Mouse (Mus musculus) T-cell, adult 2 months (primary cell): ENCODE measurements around the gene Pif1.

Experiments used
- DNase-seq: peaks from one replicate; pipeline ENCODE4 v3.0.0; 2022; ENCODE audit warnings: low spot score

Gene Pif1

DNA sequence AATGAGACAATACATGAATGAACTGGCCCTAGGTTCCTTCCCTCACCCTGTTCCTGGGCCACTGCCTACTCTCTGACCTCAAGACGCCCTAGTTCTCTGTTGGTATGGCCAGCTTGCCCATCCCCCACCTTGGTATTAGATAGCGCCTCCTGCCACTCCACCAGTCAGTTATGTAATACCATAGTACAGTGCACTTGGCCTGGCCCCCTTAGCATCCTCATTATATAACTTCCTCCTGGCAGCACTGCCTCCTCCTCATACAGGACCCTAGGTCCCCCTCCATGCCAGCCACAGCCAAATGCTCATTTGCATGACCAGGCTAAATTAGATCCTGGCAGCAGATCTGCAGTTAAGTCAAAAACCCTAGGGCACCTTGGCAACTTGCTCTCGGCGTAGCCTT is 25.9 kb upstream of the Pif1 start:
- no peak for DNase-seq

DNA sequence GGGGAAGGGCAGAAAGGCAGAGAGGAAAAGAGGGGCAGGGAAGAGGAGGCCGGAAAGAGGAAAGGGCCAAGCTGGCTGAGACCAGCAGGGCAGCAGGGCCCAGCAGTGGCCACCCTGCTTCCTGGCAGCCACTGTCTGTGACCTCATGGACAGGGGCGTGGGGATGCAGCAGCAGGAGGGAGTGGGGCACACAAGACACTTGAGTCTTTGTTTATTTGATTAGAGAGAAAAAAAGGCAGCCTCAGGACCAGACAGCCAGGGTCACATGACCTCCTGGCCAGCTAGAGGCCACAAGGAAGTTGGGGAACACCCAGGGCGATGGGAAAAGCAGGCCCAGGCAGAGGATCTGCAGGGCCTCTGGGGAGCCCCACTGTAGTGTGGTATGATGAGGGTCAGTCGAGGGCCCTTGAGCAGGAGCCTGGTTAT is 24.9 kb upstream of the Pif1 start:
- DNase-seq = no peak

DNA sequence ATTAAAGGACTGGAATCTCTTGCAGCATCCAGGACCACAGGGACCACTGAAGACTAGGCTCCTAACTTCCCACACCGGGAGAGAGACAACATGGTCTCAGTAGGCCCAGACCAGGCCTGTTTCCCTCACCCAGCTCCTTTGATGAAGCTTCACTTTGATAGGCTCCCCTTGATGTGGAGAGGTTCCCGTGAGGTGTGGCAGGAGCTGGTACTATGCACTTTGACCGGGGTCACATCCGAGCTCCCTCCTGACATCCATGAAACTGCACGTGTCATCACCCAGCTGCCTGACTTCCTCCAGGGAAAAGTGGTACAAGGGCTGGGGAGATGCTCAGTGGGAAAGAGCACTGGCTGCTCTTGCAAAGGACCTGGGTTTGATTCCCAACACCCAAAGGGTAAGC is 23.9 kb upstream of the Pif1 start:
- no peak for DNase-seq

DNA sequence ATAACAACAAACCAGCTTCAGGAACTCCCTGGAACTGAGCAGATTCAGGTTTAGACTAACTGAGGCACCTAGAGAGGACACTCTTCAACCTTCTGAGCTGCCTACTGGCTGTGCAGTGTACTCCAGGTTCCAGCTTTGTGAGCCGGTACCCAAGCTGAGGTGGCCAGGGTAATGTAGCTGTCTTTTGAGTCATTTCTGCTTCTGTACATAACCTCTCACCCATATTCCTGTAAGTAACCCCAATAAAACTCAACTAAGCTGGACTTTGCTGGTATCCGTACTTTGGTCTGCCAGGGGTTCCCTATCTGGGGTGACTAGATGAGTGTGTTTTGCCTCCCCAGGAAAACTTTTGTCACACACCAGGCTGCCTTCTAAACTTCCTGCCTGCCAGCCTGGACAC is 22.3 kb upstream of the Pif1 start:
- no peak for DNase-seq

DNA sequence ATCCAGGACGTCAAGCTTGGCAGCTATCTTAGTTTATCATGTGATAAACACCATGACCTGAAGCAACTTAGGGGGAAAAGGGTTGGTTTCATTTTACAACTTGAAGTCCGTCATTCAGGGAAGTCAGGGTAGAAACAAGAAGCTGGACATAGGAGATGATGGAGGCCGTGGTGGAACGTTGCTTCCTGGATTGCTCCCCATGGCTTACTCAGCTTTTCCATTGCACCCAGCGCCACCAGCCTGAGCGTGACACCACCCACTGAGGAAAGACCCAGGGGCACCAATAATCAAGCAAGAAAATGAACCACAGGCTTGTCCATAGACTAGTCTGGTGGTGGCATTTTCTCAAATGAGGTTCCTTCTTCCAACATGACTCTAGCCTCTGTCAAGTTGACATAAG is 18.2 kb upstream of the Pif1 start:
- no peak for DNase-seq

DNA sequence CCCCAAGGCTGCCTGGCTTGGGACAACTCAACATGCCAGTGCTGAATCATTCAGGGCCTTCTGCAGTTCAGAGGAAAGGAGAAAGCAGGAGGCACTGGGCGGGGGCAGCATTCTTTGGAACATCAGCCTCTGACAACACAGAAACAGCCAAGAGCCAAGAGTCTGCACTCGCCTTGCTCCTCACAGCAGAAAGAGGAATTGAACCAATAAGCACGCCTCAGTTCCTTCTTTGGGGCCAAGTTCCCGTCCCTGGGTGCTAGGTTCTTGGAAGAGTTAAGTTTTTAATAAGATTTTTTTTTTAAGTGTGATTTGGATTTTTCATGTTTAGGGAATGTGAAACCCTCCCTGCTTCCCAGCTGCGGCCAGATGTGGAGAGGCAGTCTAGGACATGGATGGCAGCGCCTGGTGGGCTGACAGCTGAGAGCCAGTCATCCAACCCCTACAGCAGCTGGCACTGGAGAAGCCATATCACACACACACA is 17.4 kb upstream of the Pif1 start:
- DNase-seq = no peak

DNA sequence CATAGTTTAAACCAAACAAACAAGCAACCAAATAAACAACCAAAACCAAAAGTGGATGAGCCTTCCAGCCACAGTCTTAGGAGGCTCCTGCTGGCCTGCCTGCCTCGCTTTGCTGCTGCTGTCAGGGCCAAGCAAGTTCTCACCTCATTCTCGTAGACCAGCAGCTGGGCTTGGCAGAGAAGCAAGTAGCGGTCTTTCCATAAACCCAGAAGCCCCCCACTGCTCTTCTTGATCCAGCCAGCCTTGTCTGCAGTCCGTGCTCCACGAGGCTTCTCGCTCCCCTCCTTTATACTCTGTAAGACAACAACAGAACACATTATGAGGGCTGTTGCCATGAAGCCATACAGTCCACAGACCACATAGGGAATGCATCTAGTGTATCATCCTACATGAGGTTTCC is 14.1 kb upstream of the Pif1 start:
- no peak for DNase-seq

DNA sequence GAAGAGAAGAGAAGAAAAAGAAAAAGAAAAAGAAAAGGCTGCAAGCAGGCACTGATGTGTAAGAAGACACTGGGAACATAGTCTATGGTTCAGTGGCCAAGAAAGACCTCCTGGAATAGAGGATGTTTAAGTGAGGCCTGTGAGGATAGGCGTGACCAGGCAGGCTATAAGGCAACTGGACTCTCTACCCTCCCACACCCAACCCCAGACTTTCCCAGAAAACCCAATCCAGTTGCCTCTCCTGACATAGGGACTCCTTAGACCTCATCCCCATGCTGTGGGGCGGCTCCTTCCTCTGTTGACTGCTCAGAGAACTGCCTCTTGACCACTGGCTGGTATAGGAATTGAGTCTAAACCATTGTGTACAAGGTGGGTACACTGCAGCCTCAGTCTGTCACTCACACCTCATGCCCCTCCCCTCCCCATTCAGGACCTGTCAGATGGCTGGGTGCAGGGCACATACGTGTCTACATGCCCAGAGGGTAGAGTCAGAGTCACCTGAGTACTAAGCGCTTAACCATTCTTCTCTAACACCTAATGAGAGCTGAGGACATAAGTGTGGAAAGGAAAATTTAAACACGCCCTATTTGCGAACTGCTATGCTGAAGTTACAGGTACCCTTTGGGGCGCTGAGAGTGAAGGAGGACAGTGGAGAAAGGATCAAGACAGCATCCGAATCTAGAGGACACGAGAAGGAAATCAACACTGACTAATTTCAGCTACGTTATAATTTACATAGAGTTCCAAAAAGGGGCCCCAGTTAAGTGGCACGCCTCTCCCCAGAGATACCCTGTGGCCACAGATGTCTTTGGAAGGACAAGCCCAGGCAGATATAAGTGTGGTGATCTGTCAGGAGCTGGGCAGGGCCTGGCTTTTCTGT is 12.2 kb upstream of the Pif1 start:
- no peak for DNase-seq

DNA sequence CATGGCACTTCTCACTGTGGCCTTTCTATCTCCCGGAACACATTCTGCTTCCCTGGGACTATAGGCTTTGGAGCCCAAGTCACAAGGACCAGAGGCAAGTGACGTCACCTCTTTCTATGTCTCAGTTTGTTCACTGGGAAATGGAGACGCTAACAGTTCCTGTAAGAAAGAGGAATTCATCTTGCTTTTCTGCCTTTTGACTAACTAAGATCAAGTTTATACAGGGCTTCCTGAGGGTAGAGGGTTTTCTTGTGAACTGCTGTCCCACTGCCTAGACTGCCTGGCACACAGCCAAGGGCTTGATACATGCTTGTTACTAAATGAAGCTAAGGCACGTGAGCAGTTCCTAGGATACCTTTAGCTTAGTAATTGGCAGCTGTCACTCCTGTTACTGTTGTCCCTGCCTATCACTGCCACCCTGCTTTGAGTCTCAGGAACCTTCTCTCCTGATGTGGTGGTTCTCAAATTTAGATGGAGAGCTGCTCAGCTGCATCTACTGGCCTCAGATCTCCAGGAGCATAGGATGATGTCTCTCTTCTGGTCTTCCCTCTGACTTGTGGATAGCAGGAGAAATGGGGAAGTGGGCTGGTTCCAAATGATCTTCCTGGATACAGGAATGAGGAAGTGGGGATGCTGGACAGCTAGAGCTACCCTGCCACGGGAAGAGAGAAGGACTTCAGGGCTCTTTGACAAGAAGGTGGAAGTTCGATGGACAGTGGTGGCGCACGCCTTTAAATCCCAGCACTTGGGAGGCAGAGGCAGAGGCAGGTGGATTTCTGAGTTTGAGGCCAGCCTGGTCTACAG is 11.4 kb upstream of the Pif1 start:
- no peak for DNase-seq

DNA sequence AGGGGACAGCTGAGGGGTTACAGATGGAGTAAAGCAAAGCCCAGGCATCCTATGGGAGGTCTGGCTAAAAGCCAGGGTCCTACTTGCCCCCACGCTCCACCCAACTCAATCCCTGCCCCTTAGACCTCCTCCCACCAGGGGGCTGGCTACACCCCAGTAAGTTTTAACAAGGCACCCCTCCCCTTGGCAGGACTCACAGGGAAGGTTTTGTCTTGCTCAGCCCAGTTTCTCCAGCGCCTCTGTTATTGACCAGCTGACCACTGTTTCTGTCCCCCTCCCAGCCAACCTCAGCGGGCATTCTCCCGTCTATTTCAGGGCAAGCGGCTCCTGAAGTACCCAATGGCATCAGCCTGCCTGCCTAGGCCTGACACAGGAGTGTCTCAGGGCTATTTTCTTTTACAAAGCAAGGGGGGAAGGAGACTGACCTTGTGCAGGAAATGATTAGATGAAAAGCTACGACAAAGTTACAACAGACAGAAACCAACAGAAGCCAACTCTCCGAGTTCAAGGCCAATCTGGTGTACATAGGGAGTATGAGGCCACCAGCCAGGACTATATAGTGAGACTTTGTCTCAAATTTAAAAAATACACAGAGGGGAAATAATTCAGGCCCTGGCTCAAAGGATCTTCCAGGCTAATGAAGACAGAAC is 10.0 kb upstream of the Pif1 start:
- DNase-seq = no peak

DNA sequence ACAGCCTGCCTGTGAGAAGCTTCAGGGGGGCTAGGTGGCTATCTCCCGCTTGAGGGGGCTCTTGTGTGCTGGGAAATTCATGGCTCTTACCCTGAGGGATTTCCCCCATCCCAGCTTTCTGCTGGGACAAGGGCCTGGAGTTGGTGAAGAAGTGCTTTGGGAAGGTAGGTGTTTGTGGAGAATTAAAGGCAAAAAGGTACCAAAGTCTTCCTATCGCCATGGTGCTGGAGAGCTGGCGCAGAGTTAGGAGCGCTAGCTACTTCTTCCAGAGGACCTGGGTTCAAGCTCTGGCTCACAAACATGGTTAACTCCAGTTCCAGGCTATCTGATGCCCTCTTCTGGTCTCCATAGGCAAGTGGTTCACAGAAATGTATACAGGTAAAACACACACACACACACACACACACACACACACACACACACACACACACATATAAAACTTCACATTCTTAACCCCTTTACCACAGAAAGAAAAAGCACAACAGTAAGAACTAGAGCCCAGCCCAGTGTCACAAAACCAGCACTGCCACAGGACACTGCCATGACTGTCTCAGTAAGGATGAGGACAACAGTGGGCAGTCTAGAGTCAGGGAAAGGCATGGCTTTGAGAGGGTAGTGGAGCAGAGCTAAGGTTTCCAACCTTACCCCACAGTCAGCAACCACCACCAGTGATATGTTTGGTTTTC is 9.3 kb upstream of the Pif1 start:
- DNase-seq = no peak

DNA sequence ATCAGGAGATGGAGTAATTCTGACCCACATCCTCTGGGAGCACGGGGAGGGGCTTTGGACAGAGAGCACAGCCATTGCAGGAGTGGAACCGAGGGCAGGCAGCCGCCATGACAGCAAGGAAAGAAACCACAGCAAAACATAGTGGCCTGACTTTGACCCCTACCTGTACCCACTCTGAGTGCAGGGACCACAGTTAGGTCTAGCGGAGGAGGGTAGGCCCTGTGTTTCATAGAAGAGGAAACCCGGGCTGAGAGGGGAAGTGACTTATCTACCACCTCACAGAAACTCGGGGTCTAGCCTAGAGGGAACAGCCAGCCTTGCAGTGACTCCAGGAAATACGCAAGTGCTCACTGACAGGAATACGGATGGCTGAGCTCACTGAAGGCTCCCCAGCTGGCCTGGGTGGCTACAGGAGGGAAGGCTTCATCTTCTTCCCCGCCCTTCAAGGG is 8.1 kb upstream of the Pif1 start:
- DNase-seq = peak; percentile 65

DNA sequence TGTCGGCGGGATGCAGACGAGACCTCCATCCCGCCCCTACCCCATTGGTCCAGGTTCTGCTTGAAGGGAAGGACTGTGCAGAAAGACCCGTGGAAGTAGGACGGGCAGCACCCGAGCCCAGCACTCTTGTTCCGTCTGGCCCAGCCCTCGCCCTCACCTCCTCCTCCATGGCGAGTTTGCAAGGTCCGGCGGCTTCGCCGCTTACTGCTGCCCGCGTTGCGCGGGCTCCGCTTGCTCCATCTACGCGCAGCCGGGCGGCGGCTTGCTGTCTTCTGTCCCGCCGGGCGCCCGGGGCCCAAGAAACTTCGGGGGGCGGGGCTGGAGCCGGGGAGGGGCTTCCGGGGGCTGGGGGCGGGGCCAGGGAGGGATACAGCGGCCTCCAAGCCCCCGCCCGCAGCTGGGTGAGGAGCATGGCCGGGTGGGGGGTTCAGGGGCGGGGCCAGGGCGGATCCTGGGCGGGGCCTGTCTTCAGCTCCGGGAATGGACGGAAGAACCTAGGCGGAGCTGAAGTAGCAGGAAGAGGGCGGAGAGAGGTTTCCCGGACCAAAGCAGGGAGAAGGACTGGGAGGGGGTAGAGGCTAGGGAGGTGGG is 7.1 kb upstream of the Pif1 start, which contains the start of gene Plekho2:
Plekho2 (minus strand) TSS at position 260 of the 591 bp plus-strand sequence.
- peak; percentile 89 for DNase-seq

DNA sequence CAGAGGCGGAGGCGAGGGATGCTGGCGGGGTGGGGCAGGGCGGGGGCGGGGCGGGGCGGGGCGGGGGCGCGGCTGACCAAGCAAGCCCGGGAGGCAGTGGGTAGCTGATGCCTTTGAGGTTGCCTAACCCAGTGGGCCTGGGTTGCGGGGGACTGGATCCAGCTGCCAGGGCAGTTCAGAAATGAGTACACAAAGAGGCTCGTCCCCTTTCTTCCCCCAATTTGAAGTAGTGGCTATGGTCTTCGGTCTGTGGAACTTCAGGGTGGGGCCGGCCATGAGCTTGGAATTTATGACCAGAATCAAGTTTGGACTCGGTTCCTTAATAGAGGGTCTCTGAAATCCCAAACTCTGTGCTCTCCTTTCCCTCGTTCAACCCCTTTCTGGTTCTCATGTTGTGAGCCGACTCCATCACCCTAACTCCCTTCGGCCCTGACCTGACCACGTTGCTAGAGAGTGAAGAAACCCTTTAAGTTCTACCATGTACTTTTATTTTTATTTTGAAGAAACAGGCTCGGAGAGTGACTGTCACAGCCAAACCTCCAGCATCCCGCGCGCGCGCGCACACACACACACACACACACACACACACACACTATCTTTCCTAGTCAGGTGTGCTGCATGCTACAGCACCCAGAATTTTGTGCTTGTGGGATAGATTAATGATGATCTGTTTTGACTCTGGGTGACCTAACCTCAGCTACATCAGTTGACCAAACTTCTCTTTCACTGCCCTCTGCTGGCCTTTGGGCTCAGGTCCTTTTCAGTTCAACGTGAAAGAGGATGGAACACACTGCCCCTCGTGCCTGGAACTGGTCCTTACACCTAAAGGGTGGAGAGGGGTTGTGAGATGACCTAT is 6.3 kb upstream of the Pif1 start:
- peak; percentile 86 for DNase-seq

DNA sequence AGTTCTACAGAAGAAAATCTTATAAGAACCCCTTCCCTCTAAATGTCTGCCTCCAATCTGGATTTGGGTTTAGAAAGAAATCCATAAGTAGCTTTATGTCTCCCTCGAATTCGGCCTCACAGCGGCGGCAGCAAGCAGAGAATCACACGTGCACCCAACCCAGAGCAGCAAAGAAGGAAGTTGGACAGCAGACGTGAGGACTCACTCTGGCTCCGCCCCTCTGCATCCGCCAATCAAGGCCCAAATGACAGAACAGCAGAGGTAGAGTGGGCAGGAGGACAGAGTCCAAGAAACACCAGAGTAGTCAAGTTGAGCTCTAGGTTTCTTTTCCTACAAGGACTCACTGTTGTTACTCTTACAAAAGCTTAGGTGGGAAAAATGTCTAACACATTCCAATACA is 3.9 kb upstream of the Pif1 start:
- peak; percentile 27 for DNase-seq

DNA sequence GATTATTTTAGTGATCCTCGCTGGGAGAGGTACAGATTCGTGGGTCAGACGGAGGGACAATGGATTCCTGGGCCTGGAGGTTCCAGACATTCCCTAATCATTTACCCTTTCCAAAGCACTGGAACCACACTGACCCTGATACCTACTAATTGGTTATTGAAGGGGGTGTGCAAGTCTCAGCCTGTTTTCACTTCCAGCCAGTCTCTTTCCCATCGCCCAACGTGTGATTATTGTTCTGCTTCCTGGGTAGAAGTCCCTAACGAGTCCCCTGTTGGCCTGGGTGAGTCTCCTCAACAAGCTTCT is 261 bp downstream of the Pif1 start:
- DNase-seq = no peak

DNA sequence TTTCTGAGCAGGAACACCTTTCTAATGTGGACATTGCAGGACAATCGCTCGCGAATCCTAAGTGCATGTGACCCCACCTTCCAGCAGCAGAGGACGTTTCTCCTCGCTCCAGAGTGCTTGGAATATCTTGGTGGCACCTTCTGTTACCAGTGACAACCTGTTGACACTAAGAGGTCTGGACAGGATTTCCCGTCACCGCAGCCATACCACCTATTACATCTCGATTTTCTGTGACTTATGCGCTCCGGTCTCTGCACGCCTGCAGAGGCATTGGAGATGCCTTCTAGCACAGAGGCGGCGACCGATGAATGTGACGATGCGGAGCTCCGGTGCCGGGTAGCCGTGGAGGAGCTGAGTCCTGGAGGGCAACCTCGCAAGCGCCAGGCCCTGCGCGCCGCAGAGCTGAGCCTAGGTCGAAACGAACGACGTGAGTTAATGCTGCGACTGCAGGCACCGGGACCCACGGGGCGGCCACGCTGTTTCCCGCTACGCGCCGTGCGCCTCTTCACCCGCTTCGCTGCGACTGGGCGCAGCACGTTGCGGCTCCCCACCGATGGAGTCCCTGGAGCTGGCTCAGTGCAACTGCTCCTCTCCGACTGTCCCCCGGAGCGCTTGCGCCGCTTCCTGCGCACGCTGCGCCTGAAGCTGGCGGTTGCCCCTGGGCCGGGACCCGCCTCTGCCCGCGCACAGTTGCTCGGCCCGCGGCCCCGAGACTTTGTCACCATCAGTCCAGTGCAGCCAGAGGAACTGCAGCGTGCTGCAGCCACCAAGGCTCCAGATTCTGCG is 806 bp downstream of the Pif1 start:
- peak; percentile 33 for DNase-seq

DNA sequence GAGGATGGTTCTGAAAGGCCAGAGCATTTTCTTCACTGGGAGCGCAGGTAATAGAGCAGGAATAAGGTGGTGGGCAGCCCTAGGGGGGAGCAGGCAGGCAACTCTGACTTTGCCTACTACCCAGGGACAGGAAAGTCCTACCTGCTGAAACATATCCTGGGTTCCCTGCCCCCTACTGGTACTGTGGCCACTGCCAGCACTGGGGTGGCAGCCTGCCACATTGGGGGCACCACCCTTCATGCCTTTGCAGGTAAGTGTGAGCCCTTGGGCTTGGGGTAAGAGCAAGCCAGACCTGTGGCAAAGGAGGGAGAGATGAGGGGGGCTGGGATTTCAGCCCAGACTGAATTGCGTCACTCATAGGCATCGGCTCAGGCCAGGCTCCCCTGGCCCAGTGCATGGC is 2.1 kb downstream of the Pif1 start:
- DNase-seq = no peak

DNA sequence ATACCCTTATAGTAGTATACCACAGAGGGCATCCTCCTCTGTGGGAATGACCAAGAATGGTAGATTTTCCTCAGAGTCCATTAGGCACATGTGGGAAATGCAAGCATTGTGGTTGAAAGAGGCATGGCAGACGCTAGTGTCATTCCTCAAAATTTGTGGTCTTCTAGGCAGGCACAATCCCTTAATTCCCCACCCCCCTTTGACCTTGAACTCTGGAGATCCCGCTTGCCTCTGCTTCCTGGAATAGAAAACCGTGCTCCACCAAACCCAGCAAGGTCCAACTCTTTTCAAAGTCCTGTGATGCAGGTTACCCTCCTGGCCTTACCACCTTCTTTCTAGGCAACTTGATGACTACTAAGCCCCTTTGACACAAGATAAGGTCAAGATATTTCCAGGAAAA is 5.8 kb downstream of the Pif1 start:
- no peak for DNase-seq

DNA sequence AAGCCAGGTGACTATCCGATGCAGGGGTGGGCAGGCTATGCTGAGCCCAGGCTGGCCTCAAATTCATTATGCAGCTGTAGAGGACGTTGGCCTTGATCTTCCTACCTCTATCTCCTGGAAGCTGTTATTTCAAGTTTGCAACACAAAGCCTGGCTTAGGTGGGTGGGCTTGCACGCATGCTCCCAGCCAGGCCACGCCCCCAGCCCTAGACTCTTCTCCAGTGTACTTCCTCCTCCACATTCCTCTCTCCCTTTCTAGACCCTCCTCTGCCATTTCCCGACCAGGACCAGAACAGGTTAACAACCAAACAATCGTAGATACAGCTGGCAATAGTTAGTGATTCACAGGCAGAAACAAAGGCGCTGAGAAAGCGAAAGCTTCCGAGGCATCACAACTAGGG is 6.6 kb downstream of the Pif1 start:
- no peak for DNase-seq
